Mouse (Mus musculus) cerebellum, adult 2 months (tissue): ENCODE measurements around the gene Rbm5. TPM values are rescaled to one million over a fixed set of nuclear protein-coding genes. Genes with fewer than 3 reads are reported as not detected.

Source experiments
- DNase-seq, 2 experiments: peaks; one replicate each; pipeline ENCODE4 v3.0.0; 2021
- H3K27ac ChIP-seq: fragments of 200-500 bp; 2 replicates; pipeline ENCODE4 v1.5.1; 2012; ENCODE audit warnings: low read length, control low read depth, inconsistent platforms; ENCODE audit not compliant: insufficient read depth
- H3K27me3 ChIP-seq: fragments of 200-500 bp; 2 replicates; pipeline ENCODE4 v1.6.1; 2012; ENCODE audit warnings: inconsistent platforms, mild to moderate bottlenecking, low read length, moderate library complexity; ENCODE audit not compliant: control insufficient read depth, insufficient read depth
- H3K4me1 ChIP-seq: fragments of 200-500 bp; 2 replicates; pipeline ENCODE4 v1.6.1; 2011; ENCODE audit warnings: low read length; ENCODE audit not compliant: control insufficient read depth, insufficient read depth
- H3K4me3 ChIP-seq: fragments of 200-500 bp; replicated peaks from 2 replicates; pipeline ENCODE3; 2011; ENCODE audit warnings: mild to moderate bottlenecking, low read depth, low read length, control low read depth; ENCODE audit not compliant: insufficient read depth
- CTCF ChIP-seq: fragments of 200-500 bp; IDR thresholded peaks from 2 replicates; pipeline ENCODE4 v1.5.1; 2011; ENCODE audit warnings: low read depth, mild to moderate bottlenecking, control low read depth, low read length, moderate library complexity, borderline replicate concordance; ENCODE audit not compliant: insufficient read depth
- POLR2A ChIP-seq: fragments of 200-500 bp; IDR thresholded peaks from 2 replicates; pipeline ENCODE4 v1.6.1; 2011; ENCODE audit warnings: low read length, control low read depth, borderline replicate concordance; ENCODE audit not compliant: insufficient read depth
- WGBS: fragments of 180-500 bp; shearing (Covaris S2); methylation state at CpG from one replicate; pipeline ENCODE4 v1.1.7; 2018; 5-methylcytosine and 5-hydroxymethylcytosine counted together
- polyA plus RNA-seq: library from polyadenylated mRNA; depleted of rRNA; stranded (reverse); fragments of >200 nt; gene quantifications from 2 replicates; pipeline ENCODE4 v1.2.3, GENCODE M21; 2012

Rbm5 gene
- polyA plus RNA-seq, 1 experiment = 126 TPM

DNA sequence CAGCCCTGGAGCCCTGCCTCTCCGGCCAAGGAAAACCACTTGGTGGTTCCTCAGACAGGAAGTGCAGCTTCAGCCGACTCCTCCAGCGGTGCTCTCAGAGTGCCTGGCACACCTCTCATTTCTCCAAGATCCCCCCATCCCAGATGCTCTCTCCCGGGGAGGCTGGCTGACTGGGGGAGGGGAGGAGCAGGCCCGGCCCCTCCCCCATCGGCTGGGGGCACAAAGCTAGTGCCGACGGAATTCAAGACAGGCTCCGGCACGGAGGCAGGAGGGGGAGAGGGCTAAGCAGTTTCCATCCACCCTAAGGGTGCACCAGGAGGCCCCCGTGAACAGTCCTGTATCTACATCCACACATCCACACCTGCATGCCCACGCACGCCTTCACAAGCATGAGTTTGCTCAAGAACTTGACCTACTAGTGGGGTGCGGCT is 64.0 kb downstream of the Rbm5 start:
- H3K27me3 ChIP-seq = no peaks in the 10 kb centered on the region; the same call in 1 of the 2 replicates
- WGBS = 41% methylated on average over 14 of the region's 14 CpGs
- peaks cover 27% of the 10 kb centered on the region for H3K4me1 ChIP-seq
- no peak for DNase-seq
- H3K27ac ChIP-seq = no peak overlapping the region
- TF ChIP-seq POLR2A (no peak), CTCF (no peak)
- no peak overlapping the region for H3K4me3 ChIP-seq

DNA sequence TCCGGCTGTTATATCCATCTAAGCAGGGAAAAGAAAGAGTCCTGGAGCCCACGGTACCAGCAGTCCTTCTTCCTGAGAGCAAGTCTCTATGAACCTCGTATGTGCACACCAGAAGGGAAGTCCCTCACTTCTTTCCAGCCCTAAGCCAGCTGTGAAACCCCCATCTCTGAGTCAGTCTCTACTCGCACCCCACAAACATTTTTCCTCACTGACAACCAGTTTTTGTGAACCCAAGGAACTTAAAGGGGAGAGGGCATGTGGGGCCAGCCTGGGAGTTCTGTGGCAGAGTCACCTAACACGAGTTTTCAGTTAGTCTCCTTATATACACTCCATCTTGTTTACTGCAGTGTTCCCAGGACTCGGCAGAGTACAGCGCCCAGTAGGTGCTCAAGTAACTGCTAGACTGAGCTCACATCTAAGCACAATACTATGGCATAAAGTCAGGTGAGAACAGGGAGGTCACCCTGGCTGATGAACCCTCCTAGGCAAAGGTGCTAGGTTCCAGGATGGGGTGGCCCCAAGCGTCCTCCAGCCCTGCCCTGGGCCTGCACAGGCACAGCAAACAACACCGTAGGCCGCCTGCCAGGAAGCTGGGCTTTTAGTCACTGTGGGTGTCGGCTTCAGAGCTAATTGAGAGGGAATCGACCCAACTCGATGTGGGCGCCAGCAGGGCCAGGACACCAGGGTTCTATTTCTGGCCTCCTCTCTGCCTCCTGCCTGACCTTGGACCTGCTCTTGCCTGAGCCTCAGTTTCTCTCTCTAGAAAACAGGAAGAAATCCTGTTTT is 67.3 kb downstream of the Rbm5 start:
- WGBS = 64% methylated on average over 14 of the region's 14 CpGs
- Histone ChIP-seq H3K4me3 (no peak overlapping the region), H3K4me1 (peaks cover 36% of the 10 kb centered on the region), H3K27me3 (no peaks in the 10 kb centered on the region; the same call in 1 of the 2 replicates), H3K27ac (no peak overlapping the region)
- DNase-seq = no peak
- TF ChIP-seq CTCF = no peak
- TF ChIP-seq POLR2A = no peak

DNA sequence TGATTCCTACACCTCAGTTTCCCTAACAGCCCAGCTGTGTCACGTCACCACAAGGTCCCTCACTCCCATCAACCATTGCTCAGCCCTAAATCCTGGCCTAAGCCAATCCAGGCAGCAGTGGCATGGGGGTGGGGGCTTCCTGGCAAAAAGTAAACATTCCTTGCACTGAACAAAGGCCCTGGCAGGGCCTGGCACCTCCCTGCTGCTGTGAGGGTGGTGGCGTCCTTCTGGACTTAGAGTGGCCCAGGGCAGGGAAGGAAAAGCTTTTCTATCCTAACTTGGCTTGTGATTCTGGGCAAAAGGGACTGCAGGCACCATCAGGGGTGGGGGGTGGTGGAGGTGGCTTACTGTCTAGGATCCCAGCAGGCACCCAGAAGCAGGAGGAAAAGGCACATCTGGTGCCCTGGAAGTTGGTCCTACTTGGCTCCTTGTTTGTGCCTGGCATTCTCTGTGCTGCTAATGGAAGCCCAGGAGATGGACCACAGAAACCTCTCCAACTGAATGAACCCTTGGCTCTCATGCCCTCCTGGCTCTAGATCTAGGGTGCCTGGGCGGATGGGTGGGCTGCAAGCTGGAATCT is 68.1 kb downstream of the Rbm5 start:
- 76% methylated on average over 3 of the region's 3 CpGs for WGBS
- DNase-seq = no peak
- Histone ChIP-seq H3K4me3 (no peak overlapping the region), H3K4me1 (peaks cover 29% of the 10 kb centered on the region), H3K27ac (no peak overlapping the region), H3K27me3 (no peaks in the 10 kb centered on the region; the same call in 1 of the 2 replicates)
- TF ChIP-seq CTCF = no peak
- no peak for TF ChIP-seq POLR2A

DNA sequence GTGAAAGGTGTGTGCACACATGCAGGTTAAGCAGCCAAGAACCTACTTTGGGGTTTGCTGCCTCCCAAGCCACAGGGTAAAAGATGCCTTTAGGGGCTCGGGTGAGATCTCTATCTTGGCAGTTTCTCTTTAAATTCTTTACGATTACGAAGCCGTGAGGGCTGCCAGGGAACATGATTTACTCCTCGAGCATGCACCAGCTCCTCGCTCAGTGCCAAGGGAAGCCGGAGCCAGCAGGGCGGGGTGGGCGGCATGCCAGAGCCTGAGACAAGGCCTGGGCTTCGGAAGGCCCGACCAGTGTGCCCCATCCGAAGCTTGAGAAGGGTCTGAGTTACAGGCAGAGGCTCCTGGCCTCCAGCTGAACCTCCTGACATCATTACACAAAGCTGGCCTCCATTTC is 69.2 kb downstream of the Rbm5 start:
- Histone ChIP-seq H3K27me3 (no peaks in the 10 kb centered on the region), H3K4me1 (peaks cover 29% of the 10 kb centered on the region), H3K27ac (no peak overlapping the region), H3K4me3 (no peak overlapping the region)
- TF ChIP-seq CTCF (no peak), POLR2A (no peak)
- 2% methylated on average over 12 of the region's 12 CpGs for whole genome bisulfite sequencing
- peak; percentile 84 for DNase-seq

DNA sequence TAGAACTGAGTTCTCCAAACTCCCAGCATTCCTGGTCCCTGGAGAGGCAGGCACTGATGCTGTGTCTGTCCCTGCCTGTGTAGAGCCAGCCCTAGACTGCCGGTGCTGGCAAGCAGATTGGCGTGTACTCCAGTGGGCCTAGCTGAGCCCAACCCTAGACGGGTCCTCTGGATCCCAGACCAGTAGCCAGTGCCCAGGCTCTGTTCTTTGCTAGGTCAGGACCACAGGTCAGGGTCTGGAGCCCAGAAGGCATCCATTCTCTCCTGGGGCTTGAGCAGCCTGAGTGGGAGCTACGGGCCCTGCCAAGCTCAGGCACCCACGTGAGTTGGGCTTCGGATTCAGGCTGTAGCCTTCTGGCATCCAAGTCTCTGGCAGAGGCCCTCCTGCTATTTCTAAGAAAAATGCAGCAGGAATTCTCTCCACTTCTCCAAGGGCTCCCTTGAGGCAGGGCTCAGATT is 70.7 kb downstream of the Rbm5 start:
- H3K4me1 ChIP-seq = peaks cover 29% of the 10 kb centered on the region
- no peak overlapping the region for H3K27ac ChIP-seq
- WGBS = 40% methylated on average over 6 of the region's 6 CpGs
- no peak overlapping the region for H3K4me3 ChIP-seq
- DNase-seq = peak; percentile 44 to 48
- no peaks in the 10 kb centered on the region for H3K27me3 ChIP-seq
- no peak for TF ChIP-seq CTCF
- TF ChIP-seq POLR2A = no peak

DNA sequence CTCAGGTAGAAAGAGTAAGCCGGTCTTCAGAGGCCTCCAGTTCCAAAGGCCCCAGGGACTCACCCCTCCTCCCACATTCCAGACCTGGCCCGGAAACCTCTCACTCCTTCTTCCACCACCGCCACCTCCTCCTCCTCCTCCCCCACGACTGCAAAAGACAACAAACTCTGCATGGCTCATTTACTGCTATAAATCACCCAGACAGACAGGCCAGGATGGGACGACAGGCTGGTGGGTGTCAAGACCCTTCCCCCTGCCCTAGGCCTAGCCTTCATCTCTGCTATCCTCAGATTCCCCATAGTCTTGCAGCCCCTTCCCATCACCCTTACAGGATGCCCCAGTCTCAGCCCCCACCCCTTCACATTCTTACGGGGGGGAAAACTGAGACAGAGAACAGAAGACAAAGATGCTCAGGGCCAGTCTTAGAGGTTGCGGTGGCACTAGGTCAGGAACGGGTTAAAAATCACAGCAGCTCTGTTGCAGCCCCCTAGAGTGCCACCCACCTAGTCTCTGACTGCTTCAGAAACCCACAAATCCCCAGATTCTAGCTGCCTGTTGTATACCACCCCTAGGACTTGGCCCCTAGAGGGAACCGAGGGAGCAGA is 71.3 kb downstream of the Rbm5 start:
- no peak overlapping the region for H3K27ac ChIP-seq
- WGBS = 69% methylated on average over 9 of the region's 9 CpGs

DNA sequence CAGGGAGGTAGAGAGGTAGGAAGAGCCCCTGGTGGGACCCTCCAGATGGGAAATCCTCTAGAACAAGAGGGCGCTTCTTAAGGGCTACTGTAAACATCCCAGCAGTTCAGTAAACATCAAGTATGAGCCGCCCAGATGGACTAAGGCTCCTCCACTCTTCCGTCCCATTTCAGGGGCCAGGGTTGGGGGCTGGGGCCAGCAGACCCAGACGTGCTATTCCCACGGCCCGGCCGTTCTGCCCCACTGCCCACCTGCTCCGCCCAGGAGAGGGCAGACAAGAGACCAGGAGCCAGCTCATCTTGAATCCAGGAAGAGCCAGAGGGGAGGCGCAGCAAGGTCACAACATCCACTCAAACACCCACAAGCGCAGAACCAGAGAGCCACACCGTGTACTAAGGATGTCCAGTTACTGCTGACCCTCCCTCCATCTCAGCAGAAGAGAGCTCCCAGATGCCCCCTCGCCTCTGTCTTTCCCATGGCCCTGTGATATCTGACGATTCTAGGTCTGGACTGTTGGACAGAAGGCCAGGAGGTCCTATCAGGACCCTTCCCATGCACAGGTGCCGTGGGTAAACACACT is 72.1 kb downstream of the Rbm5 start:
- H3K4me3 ChIP-seq = no peak overlapping the region
- 79% methylated on average over 14 of the region's 14 CpGs for WGBS
- DNase-seq = no peak
- H3K27me3 ChIP-seq = no peaks in the 10 kb centered on the region
- no peak overlapping the region for H3K27ac ChIP-seq
- H3K4me1 ChIP-seq = peaks cover 29% of the 10 kb centered on the region
- no peak for TF ChIP-seq POLR2A
- TF ChIP-seq CTCF = no peak

More for the DNA sequence above, 71.3 kb downstream of the Rbm5 start:
- H3K4me3 ChIP-seq = no peak overlapping the region
- peaks cover 29% of the 10 kb centered on the region for H3K4me1 ChIP-seq
- H3K27me3 ChIP-seq = no peaks in the 10 kb centered on the region
- TF ChIP-seq POLR2A (no peak), CTCF (no peak)
- no peak for DNase-seq
